Mouse (Mus musculus): ENCODE measurements around the gene Pfkp.

DNA sequence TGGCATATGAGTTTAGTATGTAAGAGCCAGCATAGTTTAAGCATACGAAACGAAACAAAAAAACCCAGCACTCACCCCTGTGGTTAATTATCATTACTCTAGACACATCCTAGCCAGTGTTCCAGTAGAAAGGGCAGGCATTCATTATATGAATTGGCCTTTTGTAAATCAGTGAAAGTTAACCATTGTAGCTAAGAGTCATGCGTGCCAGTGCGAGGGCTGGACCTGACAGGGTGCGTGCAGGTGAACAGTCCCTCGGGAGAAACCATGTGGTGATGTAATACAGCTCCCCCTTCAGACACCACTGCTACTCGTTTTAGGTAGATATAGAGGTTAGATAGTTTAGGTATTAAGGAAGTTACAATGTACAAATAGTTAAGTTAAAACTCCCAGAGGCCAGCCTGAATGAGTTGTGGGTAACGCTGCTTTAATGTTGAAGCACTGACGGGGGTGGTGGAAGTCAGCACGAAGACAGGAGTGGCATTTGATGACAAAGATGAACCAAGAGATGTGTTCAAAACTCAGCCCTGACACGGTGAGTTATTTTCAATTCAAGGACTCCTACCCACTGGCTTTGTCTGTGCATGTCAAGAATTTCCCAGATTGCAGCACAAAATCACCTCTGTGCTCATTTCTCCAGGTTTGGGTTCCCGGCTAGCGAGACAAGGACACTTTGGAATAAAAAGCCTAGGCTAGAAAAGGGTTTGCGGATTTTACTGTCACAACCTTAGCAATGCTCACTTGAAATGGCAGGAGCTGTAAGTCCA lies 19.4 kb downstream of the Pfkp start:
- no peak for TF ChIP-seq EP300 (IDR thresholded peaks at IDR 0.05; ENCODE audit: insufficient read depth, low read depth, low read length)
- TF ChIP-seq CTCF (IDR thresholded peaks at IDR 0.05) = no peak

All from heart, adult 2 months (tissue).